Mouse (Mus musculus): ENCODE results near the gene Appbp2. TPM values are rescaled to one million over a fixed set of nuclear protein-coding genes. Genes with fewer than 3 reads are reported as not detected.
"Not testable (repeated sequence)": the region's sequence is repeated elsewhere in the genome, so short reads cannot be mapped to it uniquely, and the experiment has no call there.

Gene Appbp2
- total RNA-seq, 1 experiment from 2014 or later = 43.0 TPM

DNA sequence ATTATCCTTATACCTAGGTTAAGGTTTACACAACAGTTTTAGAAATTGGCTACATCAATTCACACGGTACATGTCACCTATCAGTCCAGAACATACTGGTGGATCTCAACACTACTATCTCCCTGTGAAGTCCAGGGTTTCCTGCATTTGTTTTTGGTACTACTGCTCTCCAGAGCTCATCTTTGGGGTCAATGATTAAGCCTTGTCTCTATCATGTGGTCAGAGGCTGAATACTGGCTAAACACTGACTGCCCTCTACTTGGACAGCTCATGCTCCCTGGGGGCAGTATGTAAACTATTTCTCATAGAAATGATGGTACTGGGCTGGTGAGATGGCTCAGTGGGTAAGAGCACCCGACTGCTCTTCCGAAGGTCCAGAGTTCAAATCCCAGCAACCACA, 11.7 kb downstream of the Appbp2 start:
- DNase-seq = no peak

DNA sequence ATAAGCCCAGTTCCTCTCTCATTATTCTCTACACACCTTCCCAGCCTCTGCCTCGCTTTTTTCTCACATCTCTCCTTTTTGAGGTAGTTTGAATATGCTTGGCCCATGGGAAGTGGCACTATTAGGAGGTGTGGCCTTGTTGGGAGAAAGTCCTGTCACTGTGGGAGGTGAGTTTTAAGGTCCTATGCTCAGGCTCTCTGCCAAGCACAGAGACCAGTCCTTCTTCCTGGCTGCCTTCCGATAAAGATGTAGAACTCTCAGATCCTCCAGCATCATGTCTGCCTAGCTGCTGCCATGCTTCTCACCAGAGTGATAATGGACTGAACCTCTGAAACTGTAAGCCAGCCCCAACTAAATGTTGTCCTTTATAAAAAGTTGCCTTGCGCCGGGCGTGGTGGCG, 12.4 kb downstream of the Appbp2 start:
- DNase-seq = no peak

DNA sequence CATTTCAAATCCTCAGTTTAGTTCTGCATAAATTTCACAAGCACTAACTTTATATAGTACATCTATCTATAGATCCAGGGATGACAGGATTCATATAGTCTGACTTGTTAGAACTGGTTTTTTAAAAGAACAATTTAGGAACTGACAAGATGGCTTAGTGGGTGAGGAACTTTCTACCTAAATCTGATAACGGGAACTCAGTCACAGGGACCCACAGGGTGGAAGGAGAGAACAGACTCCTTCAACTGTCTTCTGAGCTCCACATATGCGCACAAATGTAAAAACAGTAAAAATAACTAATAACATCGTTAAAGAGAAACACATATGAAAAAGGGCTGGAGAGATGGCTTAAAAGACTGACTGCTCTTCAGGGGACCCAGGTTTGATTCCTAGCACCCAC, 15.9 kb downstream of the Appbp2 start:
- no peak for DNase-seq

DNA sequence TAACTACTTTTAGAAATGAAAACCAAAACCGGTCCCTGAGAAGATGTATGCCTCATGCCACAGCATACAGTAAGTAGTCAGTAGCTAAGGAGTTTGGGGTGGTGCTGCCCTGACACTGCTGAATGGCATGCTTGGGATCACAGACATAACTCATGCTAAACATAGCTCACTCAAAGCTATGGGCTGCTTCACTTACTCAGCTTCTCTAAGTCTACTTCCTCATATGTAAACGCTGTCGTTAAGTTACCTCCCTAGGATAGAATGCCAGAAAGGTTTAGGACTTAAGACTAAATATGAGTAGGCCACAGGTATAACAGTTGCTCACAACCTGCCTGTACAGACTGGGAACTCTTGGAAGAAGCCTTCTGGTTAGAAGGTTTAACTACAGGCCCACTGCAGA, 20.3 kb downstream of the Appbp2 start:
- no peak for DNase-seq

- DNase-seq = no peak
These were observed 21.7 kb downstream of the Appbp2 start for GRCm38 (mm10) chr11:85213215-85213614.

DNA sequence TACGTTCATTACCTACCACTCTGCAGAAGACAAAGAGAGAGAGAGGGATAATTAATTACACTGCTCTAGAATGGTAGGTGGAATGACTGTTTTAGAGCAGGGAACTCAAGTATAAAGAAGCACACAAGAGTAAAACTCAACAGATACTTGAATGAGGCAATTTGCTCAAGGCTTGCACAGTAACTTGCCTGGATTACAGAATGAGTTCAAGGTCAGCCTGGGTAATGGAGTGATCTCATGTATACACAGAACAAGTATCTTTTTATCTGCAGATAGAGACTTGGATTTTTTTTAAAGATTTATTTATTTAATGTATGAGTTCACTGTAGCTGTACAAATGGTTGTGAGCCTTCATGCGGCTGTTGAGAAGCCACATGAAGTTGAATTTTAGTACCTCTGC, 23.8 kb downstream of the Appbp2 start:
- peak; percentile 40 for DNase-seq

DNA sequence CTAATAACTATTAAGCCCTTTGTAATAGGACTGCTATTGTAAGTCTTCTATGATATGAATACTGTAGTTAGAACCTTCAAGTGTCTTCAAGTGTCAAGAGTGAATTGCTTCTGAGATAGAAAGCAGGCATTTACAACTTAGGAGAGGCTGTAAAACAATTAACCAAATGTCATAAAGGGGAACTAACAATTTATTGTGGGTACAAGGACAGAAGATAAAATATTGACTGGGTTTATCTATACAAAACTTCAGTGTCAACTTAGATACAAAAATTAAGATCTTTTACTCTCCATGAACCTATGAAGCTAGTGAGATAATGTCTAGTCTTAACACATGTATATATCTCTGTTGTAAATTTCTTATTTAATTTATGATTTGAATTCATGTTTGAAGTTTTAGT, 28.7 kb downstream of the Appbp2 start:
- no peak for DNase-seq

DNA sequence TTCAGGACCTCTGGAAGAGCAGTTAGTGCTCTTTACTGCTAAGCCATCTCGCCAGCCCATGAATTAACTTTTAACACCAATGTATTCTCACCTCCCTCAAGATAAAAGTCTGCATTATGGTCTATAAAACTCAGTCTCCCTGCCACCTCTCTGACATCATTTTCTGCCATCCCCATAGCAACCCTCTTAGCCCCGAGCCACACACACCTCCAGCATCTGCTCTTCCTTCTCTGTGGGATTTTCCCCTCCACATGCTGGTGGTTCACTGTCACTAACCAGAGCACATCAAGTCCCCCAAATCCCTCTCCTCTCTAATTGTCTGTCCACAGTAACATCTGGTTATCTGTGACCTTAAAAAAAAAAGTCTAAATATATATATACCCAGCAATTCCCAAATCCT, 36.0 kb downstream of the Appbp2 start:
- DNase-seq = no peak

DNA sequence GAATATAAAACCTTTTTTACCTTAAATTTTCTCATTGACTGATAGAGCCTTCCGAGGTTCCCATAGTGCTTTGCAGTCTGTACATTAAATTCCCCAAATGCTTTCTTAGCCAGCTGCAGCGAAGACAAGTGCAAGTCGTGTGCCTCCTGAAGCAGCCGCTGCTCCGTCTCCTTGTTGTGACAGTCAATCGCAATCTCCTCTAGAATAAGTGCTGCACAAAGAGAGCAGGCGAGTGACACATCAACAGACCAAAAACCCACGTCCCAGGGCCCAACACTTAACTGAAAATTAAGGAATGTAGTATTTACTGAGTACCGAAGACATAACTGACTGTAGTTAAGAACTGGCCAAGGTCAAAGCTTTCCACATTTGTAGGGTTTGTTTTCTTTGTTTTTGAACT, 38.9 kb downstream of the Appbp2 start:
- DNase-seq = no peak

- no peak for DNase-seq
These were observed 40.7 kb downstream of the Appbp2 start for GRCm38 (mm10) chr11:85194206-85194605.

DNA sequence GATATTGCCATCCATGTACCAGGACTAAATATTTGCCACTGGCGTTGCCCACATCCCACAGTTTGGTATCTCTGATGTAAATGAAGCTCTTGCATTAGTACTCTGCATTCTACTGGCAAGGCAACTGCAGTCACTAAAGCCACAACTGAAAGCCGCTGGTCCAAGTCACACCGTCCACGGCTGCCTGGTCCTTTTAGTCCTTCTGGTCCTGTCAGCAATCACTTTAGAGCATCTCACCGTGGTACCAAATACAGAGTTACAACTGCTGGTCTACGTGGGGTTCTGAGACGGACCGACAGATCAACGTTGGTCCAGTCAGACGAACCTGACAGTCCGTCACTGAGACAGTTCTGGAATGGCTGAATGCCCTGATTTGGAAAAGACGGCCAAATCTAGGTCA, 44.2 kb downstream of the Appbp2 start:
- DNase-seq = no peak

DNA sequence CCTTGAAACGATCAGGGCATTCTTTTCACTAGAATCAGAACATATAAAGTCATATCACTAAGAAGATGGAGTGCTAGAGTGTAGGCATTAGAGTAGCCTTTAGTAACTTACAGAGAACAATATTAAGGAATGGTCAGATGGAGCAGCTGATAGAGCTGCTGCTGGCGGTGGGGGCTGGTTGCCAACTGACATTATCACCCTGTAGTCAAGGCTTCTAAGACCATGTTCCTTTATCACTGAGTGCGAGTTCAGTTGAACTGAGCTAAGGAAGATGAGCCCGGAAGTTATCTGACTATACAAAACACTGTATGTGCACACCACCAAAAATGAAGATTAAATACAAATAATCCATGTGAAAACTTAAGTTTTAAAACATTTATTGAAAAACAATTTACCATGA, 45.8 kb downstream of the Appbp2 start:
- DNase-seq = no peak

GRCm38 (mm10) chr11:85184839-85185238, 50.1 kb downstream of the Appbp2 start:
- DNase-seq = no peak

- DNase-seq = peak; percentile 61
These were observed 50.8 kb downstream of the Appbp2 start for GRCm38 (mm10) chr11:85184082-85184481.

- DNase-seq = peak; percentile 37
These were observed 51.6 kb downstream of the Appbp2 start for GRCm38 (mm10) chr11:85183284-85183779.

- DNase-seq = peak; percentile 87
These were observed 52.2 kb downstream of the Appbp2 start for GRCm38 (mm10) chr11:85182617-85183283.

DNA sequence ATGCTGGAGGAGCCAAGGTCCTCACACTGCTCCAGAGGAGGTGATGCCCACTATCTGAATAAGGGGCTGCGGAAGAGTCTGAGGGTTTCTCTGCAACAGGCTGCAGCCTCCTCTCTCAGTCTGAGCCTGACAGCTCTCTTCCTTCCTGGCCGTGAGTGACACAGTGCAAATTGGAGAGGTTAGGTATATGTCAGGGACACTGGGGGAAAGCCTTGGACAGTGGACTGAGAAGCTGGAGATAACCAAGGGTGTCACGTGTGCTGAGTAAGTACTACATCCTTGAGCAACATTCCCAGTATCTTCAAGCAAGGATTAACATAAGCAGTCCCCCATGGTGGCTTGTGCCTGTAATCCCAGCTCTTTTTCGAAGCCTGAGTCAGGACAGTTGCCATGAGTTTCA, 56.5 kb downstream of the Appbp2 start:
- peak; percentile 40 for DNase-seq

DNA sequence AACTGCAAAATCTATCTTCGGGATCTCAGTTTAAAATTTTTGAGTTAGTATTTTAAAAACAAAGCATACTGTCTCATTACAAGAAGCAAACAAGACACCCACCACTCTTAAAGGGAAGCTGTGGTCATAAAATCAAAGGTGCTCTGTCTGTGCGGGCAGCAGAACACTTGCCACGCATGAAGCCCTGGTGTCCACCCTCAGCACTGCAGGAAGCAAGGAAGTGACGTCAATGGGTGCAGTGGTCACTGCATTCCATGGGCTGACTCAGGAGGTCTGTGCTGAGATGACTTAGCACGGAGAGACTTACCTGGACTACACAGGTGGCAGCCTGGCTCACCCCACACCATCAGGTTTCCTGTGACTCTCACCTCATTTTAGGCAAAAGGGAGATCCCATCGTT, 57.2 kb downstream of the Appbp2 start:
- DNase-seq = peak; percentile 19

DNA sequence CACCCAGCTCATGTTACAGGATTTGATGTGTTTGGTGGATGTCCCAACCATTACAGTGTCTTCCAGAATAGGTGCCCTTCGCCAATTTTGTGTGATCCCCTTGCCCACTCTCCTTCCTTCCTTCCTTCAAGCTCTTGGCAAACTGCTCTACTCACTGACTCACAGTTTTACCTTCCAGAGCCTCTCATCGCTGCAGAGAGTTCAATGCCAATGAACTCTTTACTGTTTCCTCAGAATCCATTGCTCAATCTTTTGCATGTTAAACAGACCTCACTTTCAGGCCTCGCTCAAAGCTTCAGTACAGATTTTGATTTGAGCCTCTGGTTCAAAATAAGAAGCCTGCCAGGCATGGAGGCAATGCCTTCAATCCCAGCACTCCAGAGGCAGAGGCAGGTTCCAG, 59.0 kb downstream of the Appbp2 start:
- DNase-seq = peak; percentile 17

DNA sequence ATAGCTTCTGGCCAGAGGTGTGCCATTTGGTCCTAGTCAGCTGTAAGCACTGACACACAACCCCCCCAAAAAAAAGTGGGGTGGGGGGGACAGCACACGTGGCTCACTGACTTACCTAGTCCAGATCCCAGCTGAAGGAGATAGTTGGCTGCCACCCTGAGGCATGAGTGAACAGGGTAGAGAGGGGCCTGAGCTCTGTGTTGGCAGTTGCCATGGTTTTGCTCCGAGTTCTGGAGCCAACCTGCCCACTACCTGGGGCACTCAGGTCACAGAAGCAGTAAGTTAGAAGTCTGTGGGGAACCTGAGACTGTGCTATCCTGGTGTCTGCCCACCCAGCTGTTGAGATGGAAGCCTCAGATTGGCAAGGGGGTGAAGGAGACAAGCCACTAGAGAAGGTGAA, 64.1 kb downstream of the Appbp2 start:
- DNase-seq = no peak

DNA sequence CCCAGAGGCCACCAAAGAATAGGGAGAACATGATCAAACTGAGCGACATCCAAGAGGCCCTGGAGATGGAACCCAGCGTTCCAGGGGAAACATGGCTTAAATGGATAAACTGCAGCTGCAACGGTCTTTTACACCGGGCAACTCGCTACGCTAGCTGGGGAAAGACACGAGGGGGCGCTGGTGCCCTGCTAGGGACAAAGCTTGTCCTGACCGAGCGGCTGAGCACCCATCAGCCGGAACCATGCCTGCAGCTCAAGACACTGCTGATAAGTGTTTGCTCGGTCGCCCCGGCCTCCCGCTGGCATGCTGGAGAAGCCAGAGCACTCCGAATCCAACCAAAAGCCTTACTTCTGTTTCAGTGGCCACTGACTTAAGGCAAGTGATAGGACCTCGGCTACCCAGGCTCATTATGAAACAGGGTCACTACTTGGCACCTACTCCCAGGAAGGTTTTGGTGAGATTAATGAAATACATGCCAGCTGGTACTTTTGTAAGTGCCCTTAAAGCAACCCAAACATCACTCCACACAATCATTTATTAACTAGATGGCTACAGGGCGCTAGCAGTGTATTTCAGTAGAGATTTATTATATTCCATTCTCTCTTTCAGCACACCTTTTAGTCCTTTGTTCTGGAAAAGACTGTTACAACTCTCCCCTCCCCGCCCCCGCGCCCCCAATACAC, 64.7 kb downstream of the Appbp2 start, which contains the start of gene 1700125H20Rik:
1700125H20Rik (plus strand) TSS at position 347 of the 683 bp plus-strand sequence.
- DNase-seq = peak; percentile 96

DNA sequence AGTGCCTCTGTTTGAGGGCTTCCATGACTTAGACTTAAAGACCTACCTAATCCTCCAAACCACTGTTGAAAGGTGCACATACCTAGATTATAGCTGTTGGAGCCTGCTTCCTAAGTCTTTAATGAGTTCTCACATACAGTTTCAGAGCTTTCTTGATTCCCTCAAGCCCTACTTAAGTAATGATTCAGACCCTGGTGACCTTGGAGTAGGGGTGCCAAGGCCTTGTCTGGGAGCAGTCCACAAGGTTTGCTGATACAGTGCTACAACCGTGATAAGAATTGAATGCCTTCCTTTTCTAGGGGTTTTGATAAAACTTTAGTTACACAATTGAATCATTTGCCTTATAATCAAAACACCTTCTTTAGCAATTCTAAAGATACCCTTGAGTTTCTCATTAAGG, 67.4 kb downstream of the Appbp2 start:
- peak; percentile 57 for DNase-seq

GRCm38 (mm10) chr11:85164371-85164770, 70.6 kb downstream of the Appbp2 start:
- no peak for DNase-seq

- not testable (repeated sequence) for DNase-seq
These were observed 71.9 kb downstream of the Appbp2 start for GRCm38 (mm10) chr11:85163014-85163413.
